In genomic region chr15:36975690-36976089, GRCm38 (mm10) we compare ENCODE assay signal across 21 mouse cellular contexts.
"Had no signal": no experiment of that assay in that cellular context is flagged by ENCODE, and none has a peak within 500 bp of the region (broad histone marks: within the 10 kb centered on the region; RNA-seq: fewer than 3 reads in every experiment).

No protein-coding gene starts in this region.

- H3K4me2 ChIP-seq: lung, embryonic 15.5 days; midbrain, embryonic 12.5 days; neural tube, embryonic 13.5 days; neural tube, embryonic 15.5 days had no signal

- ATAC-seq: lung, postnatal 0 days; midbrain, embryonic 16.5 days had no signal

- H3K9ac ChIP-seq: lung, embryonic 15.5 days; midbrain, embryonic 12.5 days; neural tube, embryonic 13.5 days; neural tube, embryonic 15.5 days had no signal

- H3K9me3 ChIP-seq: lung, embryonic 15.5 days; midbrain, embryonic 10.5 days; midbrain, embryonic 12.5 days; neural tube, embryonic 13.5 days; neural tube, embryonic 15.5 days had no signal

- H3K27ac ChIP-seq: lung, embryonic 15.5 days; macrophage; midbrain, embryonic 10.5 days; midbrain, embryonic 12.5 days; neural tube, embryonic 13.5 days; neural tube, embryonic 15.5 days had no signal

- H3K36me3 ChIP-seq: lung, embryonic 15.5 days; midbrain, embryonic 10.5 days; midbrain, embryonic 12.5 days; neural tube, embryonic 13.5 days; neural tube, embryonic 15.5 days had no signal

- H3K27me3 ChIP-seq: lung, embryonic 15.5 days; midbrain, embryonic 12.5 days; neural tube, embryonic 13.5 days; neural tube, embryonic 15.5 days had no signal

- H3K4me3 ChIP-seq: lung, embryonic 15.5 days; midbrain, embryonic 10.5 days; midbrain, embryonic 12.5 days; myocyte; neural tube, embryonic 13.5 days; neural tube, embryonic 15.5 days had no signal

- DNase-seq: lung, adult 2 months; lung, postnatal 14 days; lung, postnatal 36 days; midbrain, embryonic 14.5 days; retina, postnatal 1 day; right cerebral cortex, adult 18-20 months; right cerebral cortex, postnatal 25 days; right cerebral cortex, postnatal 4 days; spleen, adult 18-20 months; thymus, adult 2 months; thymus, postnatal 25 days; thymus, postnatal 4 days had no signal
